Comparison of ENCODE assay signal across 8 mouse cellular contexts in the genomic region with DNA sequence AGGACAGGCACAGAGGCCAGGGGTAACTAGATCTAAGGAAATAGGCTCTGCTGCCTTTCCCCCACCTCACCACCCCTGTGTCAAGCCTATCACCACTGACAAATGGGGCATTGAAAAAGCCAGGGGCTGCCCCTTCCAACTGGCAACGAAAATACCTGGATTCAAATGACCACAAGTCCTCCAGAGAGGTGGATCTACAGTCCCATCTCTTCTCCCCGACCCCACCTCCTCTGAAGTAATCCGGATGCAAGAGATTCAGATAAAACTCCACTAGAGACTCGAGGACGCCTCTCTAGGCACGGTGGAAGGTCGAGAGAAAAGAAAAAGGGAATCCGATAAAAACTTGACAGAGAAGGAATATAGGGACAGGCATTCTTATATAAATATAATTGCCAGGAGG. TPM values are rescaled to one million over a fixed set of nuclear protein-coding genes. Genes with fewer than 3 reads are reported as not detected.
DNase-seq lines count a peak whose midpoint lies in the region; ATAC-seq lines count a peak whose summit lies in the region.

No protein-coding gene starts in this region.

- no peak for DNase-seq in kidney, adult 9 months
- DNase-seq in right cerebral cortex, adult 18-20 months: no peak
- DNase-seq in spleen, postnatal 36 days (ENCODE audit: low spot score in 2 of 2): no peak

- no peak for ATAC-seq in kidney, embryonic 14.5 days (ENCODE audit: low FRiP score, low TSS enrichment)
- no peak for ATAC-seq in hindbrain, embryonic 13.5 days (ENCODE audit: low FRiP score)
- no peak for ATAC-seq in midbrain, embryonic 16.5 days
- no peak for ATAC-seq in activated CD4-positive, CD25-positive, alpha-beta regulatory T cell, adult 4 months

- peaks cover 9% of the 10 kb centered on the region; the same call in 1 of the 2 replicates for H3K4me1 ChIP-seq in kidney, embryonic 14.5 days (ENCODE audit: control insufficient read depth, insufficient read depth, low read length)
- no peaks in the 10 kb centered on the region for H3K4me1 ChIP-seq in brown adipose tissue, adult 24 weeks (ENCODE audit: control insufficient read depth, insufficient read depth, insufficient read length, low read length)
- H3K4me1 ChIP-seq in hindbrain, embryonic 13.5 days (replicated peaks): peaks cover 18% of the 10 kb centered on the region
- H3K4me1 ChIP-seq in midbrain, embryonic 16.5 days (ENCODE audit: control insufficient read depth, insufficient read depth, low read length): peaks cover 18% of the 10 kb centered on the region

- H3K4me3 ChIP-seq in kidney, embryonic 14.5 days (ENCODE audit: low read length): peak overlapping the region; percentile 69
- peak overlapping the region; percentile 67 for H3K4me3 ChIP-seq in brown adipose tissue, adult 24 weeks (ENCODE audit: insufficient read depth, low read depth, low read length)
- peak overlapping the region; percentile 65 for H3K4me3 ChIP-seq in hindbrain, embryonic 13.5 days
- H3K4me3 ChIP-seq in midbrain, embryonic 16.5 days (ENCODE audit: low read depth, low read length): peak overlapping the region; percentile 74

- no peaks in the 10 kb centered on the region for H3K27me3 ChIP-seq in kidney, embryonic 14.5 days (ENCODE audit: control insufficient read depth, insufficient read depth, low read length)
- no peaks in the 10 kb centered on the region for H3K27me3 ChIP-seq in hindbrain, embryonic 13.5 days
- no peaks in the 10 kb centered on the region for H3K27me3 ChIP-seq in midbrain, embryonic 16.5 days (ENCODE audit: control insufficient read depth, insufficient read depth, low read depth, low read length)

- H3K4me2 ChIP-seq in kidney, embryonic 14.5 days (replicated peaks; ENCODE audit: low read depth, low read length): peak overlapping the region; percentile 63
- H3K4me2 ChIP-seq in hindbrain, embryonic 13.5 days: peak overlapping the region; percentile 77
- peak overlapping the region; percentile 87 for H3K4me2 ChIP-seq in midbrain, embryonic 16.5 days (ENCODE audit: low read length)

- H3K36me3 ChIP-seq in kidney, embryonic 14.5 days (ENCODE audit: control insufficient read depth, insufficient read depth, low read length): peaks cover 21% of the 10 kb centered on the region
- peaks cover 19% of the 10 kb centered on the region for H3K36me3 ChIP-seq in hindbrain, embryonic 13.5 days
- no peaks in the 10 kb centered on the region for H3K36me3 ChIP-seq in midbrain, embryonic 16.5 days (ENCODE audit: control insufficient read depth, insufficient read depth, low read length)

- WGBS in kidney, embryonic 14.5 days: 3% methylated on average over 8 of the region's 8 CpGs
- 5% methylated on average over 8 of the region's 8 CpGs for WGBS in hindbrain, embryonic 13.5 days
- 1% methylated on average over 8 of the region's 8 CpGs for WGBS in midbrain, embryonic 16.5 days

- no peaks in the 10 kb centered on the region for H3K9me3 ChIP-seq in kidney, embryonic 14.5 days (ENCODE audit: control insufficient read depth, low read length)
- H3K9me3 ChIP-seq in hindbrain, embryonic 13.5 days: no peaks in the 10 kb centered on the region
- no peaks in the 10 kb centered on the region for H3K9me3 ChIP-seq in midbrain, embryonic 16.5 days (replicated peaks; ENCODE audit: control insufficient read depth, low read length, poor library complexity, severe bottlenecking)

- H3K27ac ChIP-seq in kidney, embryonic 14.5 days (ENCODE audit: low read depth, low read length): peak overlapping the region; percentile 8; the same call in 1 of the 2 replicates
- H3K27ac ChIP-seq in brown adipose tissue, adult 24 weeks (replicated peaks; ENCODE audit: low read depth, low read length): no peak overlapping the region
- H3K27ac ChIP-seq in hindbrain, embryonic 13.5 days: peak overlapping the region; percentile 98
- H3K27ac ChIP-seq in midbrain, embryonic 16.5 days (ENCODE audit: low read length): peak overlapping the region; percentile 98

- peak overlapping the region; percentile 78 for H3K9ac ChIP-seq in kidney, embryonic 14.5 days (ENCODE audit: low read depth, low read length)
- peak overlapping the region; percentile 81 for H3K9ac ChIP-seq in hindbrain, embryonic 13.5 days
- peak overlapping the region; percentile 80 for H3K9ac ChIP-seq in midbrain, embryonic 16.5 days (ENCODE audit: low read depth, low read length)

RNA-seq across cellular contexts. Expression of a gene that starts 0.9 kb away (rescaled TPM):
- 11.8 and 20.8 TPM in 2 replicates for polyA plus RNA-seq in kidney, embryonic 14.5 days (2014; fragmentation: Nextera tagmentation; extraction: Ambion mirVana)
- polyA plus RNA-seq in brown adipose tissue, adult 24 weeks (2012; ENCODE audit: insufficient read depth, insufficient read length, missing spikeins): 2.0 and 3.7 TPM in 2 replicates
- 14.0 and 14.3 TPM in 2 replicates for polyA plus RNA-seq in hindbrain, embryonic 13.5 days (2015; fragmentation: Nextera tagmentation; extraction: Ambion mirVana)
- polyA plus RNA-seq in midbrain, embryonic 16.5 days (2015; fragmentation: Nextera tagmentation; extraction: Ambion mirVana): 9.3 and 10.8 TPM in 2 replicates
- polyA plus RNA-seq in activated CD4-positive, CD25-positive, alpha-beta regulatory T cell, adult 4 months (2017; shearing (Covaris generic)): 10 to 100 TPM; 14.2 to 15.3 TPM

RNA-seq across cellular contexts. Expression of a gene that starts 1.1 kb away (rescaled TPM):
- 12.5 and 13.2 TPM in 2 replicates for polyA plus RNA-seq in kidney, embryonic 14.5 days (2014; fragmentation: Nextera tagmentation; extraction: Ambion mirVana)
- 17.1 and 19.3 TPM in 2 replicates for polyA plus RNA-seq in brown adipose tissue, adult 24 weeks (2012; ENCODE audit: insufficient read depth, insufficient read length, missing spikeins)
- 15.5 and 16.2 TPM in 2 replicates for polyA plus RNA-seq in hindbrain, embryonic 13.5 days (2015; fragmentation: Nextera tagmentation; extraction: Ambion mirVana)
- 10.5 and 11.1 TPM in 2 replicates for polyA plus RNA-seq in midbrain, embryonic 16.5 days (2015; fragmentation: Nextera tagmentation; extraction: Ambion mirVana)
- polyA plus RNA-seq in activated CD4-positive, CD25-positive, alpha-beta regulatory T cell, adult 4 months (2017; shearing (Covaris generic)): 10 to 100 TPM; 11.0 to 18.3 TPM

RNA-seq across cellular contexts. Expression of a gene that starts 36.1 kb away (rescaled TPM):
- polyA plus RNA-seq in kidney, embryonic 14.5 days (2014; fragmentation: Nextera tagmentation; extraction: Ambion mirVana): 62.3 and 87.0 TPM in 2 replicates
- 61.9 and 82.3 TPM in 2 replicates for polyA plus RNA-seq in brown adipose tissue, adult 24 weeks (2012; ENCODE audit: insufficient read depth, insufficient read length, missing spikeins)
- polyA plus RNA-seq in hindbrain, embryonic 13.5 days (2015; fragmentation: Nextera tagmentation; extraction: Ambion mirVana): 67.9 and 68.6 TPM in 2 replicates
- 40.4 and 53.6 TPM in 2 replicates for polyA plus RNA-seq in midbrain, embryonic 16.5 days (2015; fragmentation: Nextera tagmentation; extraction: Ambion mirVana)
- 10 to 100 TPM; 18.4 to 20.1 TPM for polyA plus RNA-seq in activated CD4-positive, CD25-positive, alpha-beta regulatory T cell, adult 4 months (2017; shearing (Covaris generic))
